Mouse (Mus musculus) CH12.LX (cell line): ENCODE measurements around the gene Gnat1.

ENCODE experiments used
- CHD1 ChIP-seq: IDR thresholded peaks from 2 replicates; pipeline ENCODE4 v1.6.1; 2012; ENCODE audit warnings: low read depth, low read length, improper control_type of control experiment, inconsistent platforms
- CTCF ChIP-seq, 2 experiments: IDR thresholded peaks in 1 of 2; conservative IDR thresholded peaks in 1 of 2; 2 replicates each; pipeline ENCODE4 v1.5.1; 2011 to 2012; ENCODE audit warnings: low read depth in 2 of 2, low read length in 2 of 2, improper control_type of control experiment in 1 of 2, inconsistent platforms in 1 of 2, mild to moderate bottlenecking in 1 of 2, moderate library complexity in 1 of 2
- EP300 ChIP-seq: IDR thresholded peaks from 2 replicates; pipeline ENCODE4 v1.6.1; 2011; ENCODE audit warnings: low read length, improper control_type of control experiment
- MAX ChIP-seq: IDR thresholded peaks from 2 replicates; pipeline ENCODE4 v1.6.1; 2011; ENCODE audit warnings: low read length, improper control_type of control experiment
- MXI1 ChIP-seq: IDR thresholded peaks from 2 replicates; pipeline ENCODE4 v1.6.1; 2011; ENCODE audit warnings: mild to moderate bottlenecking, low read depth, low read length, improper control_type of control experiment
- MYC ChIP-seq: IDR thresholded peaks from 2 replicates; pipeline ENCODE4 v1.6.1; 2011; ENCODE audit warnings: low read depth, mild to moderate bottlenecking, improper control_type of control experiment, low read length
- NRF1 ChIP-seq: IDR thresholded peaks from 2 replicates; pipeline ENCODE4 v1.6.1; 2014; ENCODE audit warnings: low read depth, mild to moderate bottlenecking, inconsistent platforms, low read length, improper control_type of control experiment, moderate library complexity
- PAX5 ChIP-seq: IDR thresholded peaks from 2 replicates; pipeline ENCODE4 v1.6.1; 2012; ENCODE audit warnings: low read length, inconsistent platforms, mixed read lengths
- POLR2A ChIP-seq: IDR thresholded peaks from 2 replicates; pipeline ENCODE4 v1.6.1; 2011; ENCODE audit warnings: low read depth, mild to moderate bottlenecking, improper control_type of control experiment, low read length
- SIN3A ChIP-seq: IDR thresholded peaks from 2 replicates; pipeline ENCODE4 v1.6.1; 2012; ENCODE audit warnings: low read length, improper control_type of control experiment, inconsistent platforms
- SMC3 ChIP-seq: IDR thresholded peaks from 2 replicates; pipeline ENCODE4 v1.6.1; 2011; ENCODE audit warnings: low read depth, low read length, improper control_type of control experiment
- USF1 ChIP-seq: IDR thresholded peaks from 2 replicates; pipeline ENCODE4 v1.6.1; 2014; ENCODE audit warnings: low read depth, mild to moderate bottlenecking, inconsistent platforms, low read length, improper control_type of control experiment
- ZMIZ1 ChIP-seq: IDR thresholded peaks from 2 replicates; pipeline ENCODE4 v1.6.1; 2012; ENCODE audit warnings: low read depth, mild to moderate bottlenecking, inconsistent platforms, low read length, improper control_type of control experiment
- ZNF384 ChIP-seq: IDR thresholded peaks from 2 replicates; pipeline ENCODE4 v1.6.1; 2012; ENCODE audit warnings: low read depth, low read length, improper control_type of control experiment, inconsistent platforms

DNA sequence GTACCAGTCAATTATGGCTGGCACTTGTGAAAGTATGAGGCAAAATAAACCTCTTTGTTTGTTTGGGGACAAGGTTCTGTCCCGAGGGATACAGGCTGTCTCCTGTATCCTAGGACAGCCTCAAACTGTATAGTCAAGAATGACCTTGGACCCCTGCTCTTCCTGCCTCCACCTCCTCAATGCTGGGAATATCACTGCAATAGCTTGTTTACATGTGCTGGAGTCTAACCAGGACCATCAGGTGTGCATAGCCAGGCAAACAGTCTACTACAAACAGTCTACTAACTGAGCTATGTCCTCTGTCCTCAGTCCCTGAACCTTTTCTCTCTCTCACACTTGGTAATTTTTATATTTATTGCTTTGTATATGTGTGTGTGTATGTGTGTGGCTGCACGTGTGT is 26.0 kb downstream of the Gnat1 start:
- TF ChIP-seq CHD1 = no peak
- no peak for TF ChIP-seq MXI1
- no peak for TF ChIP-seq EP300
- no peak for TF ChIP-seq CTCF (conservative IDR thresholded peaks at IDR 0.05 in 1 of 2, IDR thresholded peaks at IDR 0.05 in 1 of 2; ENCODE audit: low read depth in 2 of 2, low read length in 2 of 2)
- TF ChIP-seq POLR2A = no peak
- TF ChIP-seq SIN3A = no peak
- no peak for TF ChIP-seq MYC
- no peak for TF ChIP-seq MAX
- TF ChIP-seq ZNF384 = no peak
- no peak for TF ChIP-seq USF1
- TF ChIP-seq ZMIZ1 = no peak
- no peak for TF ChIP-seq PAX5
- TF ChIP-seq SMC3 = no peak
- TF ChIP-seq NRF1 = no peak
